ENCODE assay signal across 1 mouse cellular context in the genomic region with DNA sequence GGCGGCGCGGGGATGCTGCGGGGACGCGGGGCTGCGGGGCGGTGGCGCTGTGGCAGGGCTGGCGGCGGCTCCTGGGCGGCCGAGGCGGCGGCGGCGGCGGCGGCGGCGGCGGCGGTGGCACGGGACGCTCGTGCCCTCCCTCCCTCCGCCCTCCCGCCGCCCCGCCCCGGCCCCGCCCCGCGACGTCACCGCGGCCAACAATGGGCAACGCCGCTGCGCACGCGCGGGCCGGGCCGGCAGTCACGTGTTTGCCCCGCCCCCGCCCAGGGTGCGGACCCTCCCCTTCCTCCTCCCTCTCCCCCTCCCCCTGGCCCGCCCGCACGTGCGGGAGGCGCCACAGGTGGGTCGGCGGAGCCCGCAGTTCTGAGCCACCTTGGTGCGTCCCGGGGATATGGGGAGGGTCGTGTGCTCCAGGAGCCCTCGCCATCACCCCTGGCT.
TF ChIP-seq lines count a peak whose summit lies in the region.

Mex3d (minus strand) TSS at position 138 of the 438 bp plus-strand sequence.

TF ChIP-seq in CH12.LX, 34 proteins besides CTCF, POLR2A, EP300 and RAD21 (continued from another document):
- TF ChIP-seq RCOR1 (conservative IDR thresholded peaks at IDR 0.05; ENCODE audit: low read depth, low read length) = 0 out of 2 replicates have a peak, but pooled peaks have one; percentile 14
TF ChIP-seq in CH12.LX: peak in this region for 13.
